Mouse (Mus musculus) hindbrain, embryonic 15.5 days (tissue): ENCODE results near the gene Paf1. TPM values are rescaled to one million over a fixed set of nuclear protein-coding genes. Genes with fewer than 3 reads are reported as not detected.

Source experiments
- ATAC-seq: fragments of 200-750 bp; cut with Nextera tagmentation; 2 replicates; pipeline ENCODE4 v1.8.0; 2017; ENCODE audit warnings: low read depth, moderate number of reproducible peaks, moderate TSS enrichment; ENCODE audit not compliant: low FRiP score
- H3K27ac ChIP-seq: fragments of 300-500 bp; sonication (generic); replicated peaks from 2 replicates; pipeline ENCODE4 v1.5.1; 2015; ENCODE audit warnings: mild to moderate bottlenecking, inconsistent platforms
- H3K27me3 ChIP-seq: fragments of 300-500 bp; sonication (generic); 2 replicates; pipeline ENCODE4 v1.6.1; 2015; ENCODE audit warnings: control low read depth, inconsistent platforms
- H3K36me3 ChIP-seq: fragments of 300-500 bp; sonication (generic); 2 replicates; pipeline ENCODE4 v1.6.1; 2015; ENCODE audit warnings: control low read depth, inconsistent platforms
- H3K4me1 ChIP-seq: fragments of 300-500 bp; sonication (generic); replicated peaks from 2 replicates; pipeline ENCODE4 v1.6.1; 2015; ENCODE audit warnings: control low read depth, inconsistent platforms
- H3K4me2 ChIP-seq: fragments of 300-500 bp; sonication (generic); 2 replicates; pipeline ENCODE4 v1.6.1; 2015; ENCODE audit warnings: moderate library complexity, mild to moderate bottlenecking, inconsistent platforms
- H3K4me3 ChIP-seq: fragments of 300-500 bp; sonication (generic); 2 replicates; pipeline ENCODE4 v1.5.1; 2015; ENCODE audit warnings: mild to moderate bottlenecking, inconsistent platforms
- H3K9ac ChIP-seq: fragments of 300-500 bp; sonication (generic); 2 replicates; pipeline ENCODE4 v1.6.1; 2015; ENCODE audit warnings: inconsistent platforms
- H3K9me3 ChIP-seq: fragments of 300-500 bp; sonication (generic); 2 replicates; pipeline ENCODE4 v1.6.1; 2016; ENCODE audit warnings: control low read depth, inconsistent platforms
- WGBS: fragments of 180-500 bp; shearing (Covaris S2); methylation state at CpG from one replicate; pipeline ENCODE4 v1.1.7; 2015; 5-methylcytosine and 5-hydroxymethylcytosine counted together
- polyA plus RNA-seq: library from polyadenylated mRNA; unstranded; fragments of >200 nt; fragmentation: Nextera tagmentation; extraction: Ambion mirVana; gene quantifications from 2 replicates; pipeline ENCODE4 v1.2.1, GENCODE M21; 2015

The Paf1 gene
- polyA plus RNA-seq, 1 experiment from 2014 or later, result 96.8 TPM

- H3K4me2 ChIP-seq, result no peak overlapping the region
- no peaks in the 10 kb centered on the region for H3K36me3 ChIP-seq
- H3K4me1 ChIP-seq, result peaks cover 11% of the 10 kb centered on the region; the same call in 1 of the 2 replicates
- no peaks in the 10 kb centered on the region for H3K9me3 ChIP-seq
- H3K4me3 ChIP-seq, result no peak overlapping the region
- H3K27me3 ChIP-seq, result peaks cover 5% of the 10 kb centered on the region; the same call in 1 of the 2 replicates
- WGBS, result 47% methylated on average over 4 of the region's 4 CpGs
- ATAC-seq, result no peak
- H3K9ac ChIP-seq, result no peak overlapping the region
- no peak overlapping the region for H3K27ac ChIP-seq
Measured at GRCm38 (mm10) chr7:28442688-28443087, 49.9 kb downstream of the Paf1 start.

- 87% methylated on average over 13 of the region's 13 CpGs for WGBS
Measured at GRCm38 (mm10) chr7:28444344-28444974, 51.7 kb downstream of the Paf1 start.

GRCm38 (mm10) chr7:28446446-28446845 is 53.7 kb downstream of the Paf1 start:
- no peak for ATAC-seq
- 9% methylated on average over 12 of the region's 12 CpGs for WGBS
- H3K4me1 ChIP-seq, result peaks cover 11% of the 10 kb centered on the region; the same call in 1 of the 2 replicates
- H3K4me2 ChIP-seq, result no peak overlapping the region
- H3K4me3 ChIP-seq, result no peak overlapping the region
- H3K27ac ChIP-seq, result no peak overlapping the region
- H3K9me3 ChIP-seq, result no peaks in the 10 kb centered on the region
- H3K27me3 ChIP-seq, result peaks cover 5% of the 10 kb centered on the region; the same call in 1 of the 2 replicates
- H3K36me3 ChIP-seq, result no peaks in the 10 kb centered on the region
- no peak overlapping the region for H3K9ac ChIP-seq

More at GRCm38 (mm10) chr7:28444344-28444974, 51.7 kb downstream of the Paf1 start:
- ATAC-seq, result no peak
- Histone ChIP-seq H3K9ac (no peak overlapping the region), H3K36me3 (no peaks in the 10 kb centered on the region), H3K27me3 (peaks cover 5% of the 10 kb centered on the region; the same call in 1 of the 2 replicates), H3K4me2 (no peak overlapping the region), H3K9me3 (no peaks in the 10 kb centered on the region), H3K4me1 (peaks cover 11% of the 10 kb centered on the region; the same call in 1 of the 2 replicates), H3K4me3 (no peak overlapping the region), H3K27ac (no peak overlapping the region)

GRCm38 (mm10) chr7:28447101-28447830 is 54.5 kb downstream of the Paf1 start:
- WGBS, result 16% methylated on average over 12 of the region's 12 CpGs
- H3K27ac ChIP-seq, result no peak overlapping the region
- H3K36me3 ChIP-seq, result no peaks in the 10 kb centered on the region
- no peak for ATAC-seq
- H3K9ac ChIP-seq, result no peak overlapping the region
- H3K9me3 ChIP-seq, result no peaks in the 10 kb centered on the region
- no peak overlapping the region for H3K4me2 ChIP-seq
- peaks cover 5% of the 10 kb centered on the region; the same call in 1 of the 2 replicates for H3K27me3 ChIP-seq
- no peak overlapping the region for H3K4me3 ChIP-seq
- H3K4me1 ChIP-seq, result peaks cover 11% of the 10 kb centered on the region; the same call in 1 of the 2 replicates

GRCm38 (mm10) chr7:28447865-28448820 is 55.4 kb downstream of the Paf1 start:
- Histone ChIP-seq H3K4me2 (no peak overlapping the region), H3K9me3 (no peaks in the 10 kb centered on the region), H3K36me3 (no peaks in the 10 kb centered on the region), H3K4me1 (peaks cover 17% of the 10 kb centered on the region), H3K4me3 (no peak overlapping the region), H3K27me3 (peaks cover 5% of the 10 kb centered on the region; the same call in 1 of the 2 replicates), H3K27ac (no peak overlapping the region), H3K9ac (no peak overlapping the region)
- no peak for ATAC-seq
- WGBS, result 67% methylated on average over 13 of the region's 13 CpGs

Other genes starting within 250 kb of the Paf1 start
- 76.5 and 81.8 TPM in 2 replicates for gene Fbl, start 223.2 kb upstream of the Paf1 start, polyA plus RNA-seq
- 14.0 and 14.9 TPM in 2 replicates for gene Dyrk1b, start 213.5 kb upstream of the Paf1 start, polyA plus RNA-seq
- gene Eid2, start 125.1 kb upstream of the Paf1 start, polyA plus RNA-seq, result 19.9 and 23.7 TPM in 2 replicates
- gene Eid2b, start 115.2 kb upstream of the Paf1 start, polyA plus RNA-seq, result 38.4 and 38.7 TPM in 2 replicates
- gene Selenov, start 101.8 kb upstream of the Paf1 start, polyA plus RNA-seq, result 0.62 and 1.4 TPM in 2 replicates
- gene Dll3, start 90.7 kb upstream of the Paf1 start, polyA plus RNA-seq, result 18.4 and 26.9 TPM in 2 replicates
- gene Timm50, start 80.9 kb upstream of the Paf1 start, polyA plus RNA-seq, result 129 and 131 TPM in 2 replicates
- gene Supt5, start 54.2 kb upstream of the Paf1 start, polyA plus RNA-seq, result 94.0 and 104 TPM in 2 replicates
- 444 and 501 TPM in 2 replicates for gene Rps16, start 42.3 kb upstream of the Paf1 start, polyA plus RNA-seq
- 26.8 and 27.6 TPM in 2 replicates for gene Plekhg2, start 20.4 kb upstream of the Paf1 start, polyA plus RNA-seq
- gene Zfp36, start 12.7 kb upstream of the Paf1 start, polyA plus RNA-seq, result 4.4 and 4.6 TPM in 2 replicates
- 46.1 and 46.6 TPM in 2 replicates for gene Med29, start 243 bp upstream of the Paf1 start, polyA plus RNA-seq
- 4.1 and 4.9 TPM in 2 replicates for gene Gmfg, start 44.5 kb downstream of the Paf1 start, polyA plus RNA-seq
- 20.3 and 25.5 TPM in 2 replicates for gene Lrfn1, start 59.0 kb downstream of the Paf1 start, polyA plus RNA-seq
- not detected in 2 replicates for gene Ifnl2, start 117.5 kb downstream of the Paf1 start, polyA plus RNA-seq
- not detected in 2 replicates for gene Ifnl3, start 129.9 kb downstream of the Paf1 start, polyA plus RNA-seq
- not detected in 2 replicates for gene Sycn, start 147.9 kb downstream of the Paf1 start, polyA plus RNA-seq
- 0.19 TPM in 1 of 2 replicates, not detected in the other for gene Nccrp1, start 154.3 kb downstream of the Paf1 start, polyA plus RNA-seq
- gene Samd4b, start 205.2 kb downstream of the Paf1 start, polyA plus RNA-seq, result 23.3 and 28.1 TPM in 2 replicates
- gene Pak4, start 205.2 kb downstream of the Paf1 start, polyA plus RNA-seq, result 20.2 TPM in 2 replicates
- 0.29 and 0.33 TPM in 2 replicates for gene Acp7, start 238.4 kb downstream of the Paf1 start, polyA plus RNA-seq